Mouse (Mus musculus) ovary, postnatal 10 days (tissue): Measurements from ENCODE around the gene Megf9.

Experiments used
- DNase-seq: peaks from one replicate; pipeline ENCODE4 v3.0.0; 2022; ENCODE audit warnings: low spot score

The Megf9 gene

GRCm38 (mm10) chr4:70521506-70522292 lies 13.1 kb downstream of the Megf9 start:
- DNase-seq, result no peak

DNA sequence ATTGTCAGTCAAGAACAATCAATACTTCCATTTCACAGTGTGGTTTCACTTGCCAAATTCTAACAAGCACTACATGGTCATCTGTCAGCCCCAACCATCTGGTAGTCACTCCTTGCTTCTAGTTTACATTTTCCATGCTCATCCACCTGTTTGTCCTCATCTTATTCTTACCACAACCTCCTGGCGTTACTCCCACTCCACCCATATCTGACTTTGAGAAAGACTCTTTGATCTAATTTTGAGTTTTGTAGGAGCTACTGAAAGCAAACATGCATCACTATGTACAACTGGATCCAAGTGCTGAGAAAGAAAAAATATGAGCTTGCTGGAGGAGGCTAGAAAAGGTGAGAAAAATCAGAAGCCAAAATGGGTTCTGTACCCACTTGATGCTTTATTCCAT lies 17.1 kb downstream of the Megf9 start:
- DNase-seq, result no peak

GRCm38 (mm10) chr4:70516289-70516688 lies 18.5 kb downstream of the Megf9 start:
- DNase-seq, result no peak

DNA sequence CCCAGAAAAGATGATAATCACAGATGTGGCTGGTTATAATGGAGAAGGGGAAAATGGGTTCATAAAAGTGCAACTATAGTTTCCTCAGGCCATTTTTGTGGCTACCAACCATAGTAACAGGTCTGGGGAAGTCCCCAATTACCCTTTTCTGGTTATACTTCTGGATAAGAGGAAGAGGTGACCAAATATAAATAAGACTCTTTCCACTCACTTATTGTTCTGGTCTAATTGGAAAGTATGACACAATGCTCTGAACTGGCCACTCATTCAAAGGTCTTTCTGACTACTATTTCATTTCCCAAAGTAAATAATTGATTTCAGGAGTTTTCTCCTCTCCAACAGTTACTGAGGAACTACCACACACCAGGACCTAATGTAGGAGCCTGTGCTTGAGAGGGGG lies 19.3 kb downstream of the Megf9 start:
- DNase-seq, result no peak

- no peak for DNase-seq
These were observed 24.8 kb downstream of the Megf9 start for GRCm38 (mm10) chr4:70509987-70510386.

GRCm38 (mm10) chr4:70509565-70509964 lies 25.2 kb downstream of the Megf9 start:
- DNase-seq, result no peak

DNA sequence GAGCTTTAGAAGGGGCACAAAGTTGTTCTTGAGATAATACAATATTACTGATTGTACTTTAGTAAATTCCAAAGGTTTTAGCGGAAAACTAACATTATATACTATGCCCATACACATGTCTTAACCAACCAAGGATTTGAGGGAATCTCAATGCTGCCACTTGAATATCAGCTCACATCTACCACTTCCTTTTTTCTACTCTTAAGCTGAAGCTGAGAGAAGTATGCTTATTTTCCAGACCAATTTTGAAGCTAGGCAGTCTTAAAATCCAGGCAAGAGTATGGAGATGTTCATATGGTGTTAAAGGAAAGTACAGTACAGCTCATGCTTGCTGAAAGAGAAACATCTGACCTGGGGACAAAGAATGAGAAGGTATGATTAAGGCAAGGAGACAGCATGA lies 26.6 kb downstream of the Megf9 start:
- DNase-seq, result no peak

DNA sequence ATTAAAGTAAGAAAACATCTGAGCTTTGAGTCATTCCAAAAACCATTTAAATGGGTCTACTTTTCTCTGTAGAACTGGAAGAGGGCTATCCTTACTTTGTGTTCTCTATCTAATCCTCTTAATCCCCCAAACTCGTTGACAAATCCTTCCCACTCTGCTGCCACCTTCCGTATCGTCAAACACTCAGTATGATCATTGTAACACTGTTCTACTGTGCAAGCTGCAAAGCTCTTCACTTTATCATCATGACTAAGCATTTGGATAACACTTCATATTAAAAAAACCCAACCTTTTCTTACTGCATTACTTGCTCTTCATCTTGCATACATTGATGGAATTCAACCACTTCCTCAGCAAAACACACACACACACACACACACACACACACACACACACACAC lies 28.8 kb downstream of the Megf9 start:
- DNase-seq, result no peak

- no peak for DNase-seq
These were observed 31.0 kb downstream of the Megf9 start for GRCm38 (mm10) chr4:70503827-70504226.

GRCm38 (mm10) chr4:70499285-70499684 lies 35.5 kb downstream of the Megf9 start:
- DNase-seq, result no peak

- DNase-seq, result no peak
These were observed 37.8 kb downstream of the Megf9 start for GRCm38 (mm10) chr4:70496978-70497377.

- no peak for DNase-seq
These were observed 45.0 kb downstream of the Megf9 start for GRCm38 (mm10) chr4:70489792-70490191.

DNA sequence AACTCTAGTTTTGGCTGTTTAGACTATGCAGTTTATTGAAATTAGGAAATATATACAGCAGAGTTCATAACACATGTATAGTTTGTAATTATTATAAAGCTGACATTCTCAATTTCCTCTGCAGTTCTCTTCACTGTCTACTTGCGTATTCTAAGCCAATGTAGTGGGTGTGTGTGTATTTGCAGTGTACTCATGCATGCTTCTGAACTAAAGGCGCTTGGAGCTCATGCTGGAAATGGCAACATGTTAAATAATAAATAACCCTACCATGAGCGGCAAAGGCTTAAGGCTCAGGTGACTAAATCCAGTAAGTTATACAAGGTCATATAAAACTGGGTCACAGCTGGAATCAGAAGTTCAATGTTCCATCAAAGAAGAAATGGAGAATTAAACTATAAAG lies 46.4 kb downstream of the Megf9 start:
- no peak for DNase-seq

DNA sequence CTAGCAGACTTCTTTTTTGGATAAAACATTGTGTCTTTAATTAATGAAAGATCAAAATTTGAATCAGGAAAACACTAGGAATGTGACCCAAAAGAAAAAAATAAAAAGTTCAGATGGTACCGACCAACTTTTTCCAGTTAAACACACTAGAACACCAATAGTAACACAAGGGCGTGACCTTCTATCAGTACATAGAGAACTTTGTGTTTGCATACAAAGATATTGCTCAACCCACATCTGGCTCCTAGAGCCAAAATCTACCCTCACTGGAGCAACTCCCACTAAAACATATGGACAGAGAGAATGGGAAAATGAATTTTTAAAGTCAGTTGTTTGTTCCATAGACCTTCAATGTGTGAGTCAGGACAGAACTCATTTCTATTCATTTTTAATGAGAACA lies 50.7 kb downstream of the Megf9 start:
- no peak for DNase-seq

GRCm38 (mm10) chr4:70481931-70482330 lies 52.9 kb downstream of the Megf9 start:
- DNase-seq, result no peak

DNA sequence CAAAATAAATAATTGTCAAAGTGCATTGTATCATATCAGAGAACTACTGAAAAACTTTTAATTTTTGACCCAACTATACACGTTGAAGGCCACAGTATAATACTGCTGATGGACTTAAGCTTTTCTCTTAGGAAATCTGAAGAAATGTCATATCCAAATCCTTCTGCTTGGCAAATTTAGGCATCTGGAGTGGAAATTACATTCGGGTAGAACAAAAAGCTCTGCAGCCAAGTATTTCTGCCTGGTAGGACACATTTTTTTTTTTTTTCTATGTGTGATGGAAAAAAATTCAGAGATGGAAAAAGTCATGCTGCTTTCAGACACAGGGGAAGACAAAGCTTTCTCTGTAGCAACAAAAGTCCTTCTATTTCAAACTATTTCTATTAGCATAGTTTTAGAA lies 63.4 kb downstream of the Megf9 start:
- DNase-seq, result no peak

- no peak for DNase-seq
These were observed 68.7 kb downstream of the Megf9 start for GRCm38 (mm10) chr4:70465921-70466689.

DNA sequence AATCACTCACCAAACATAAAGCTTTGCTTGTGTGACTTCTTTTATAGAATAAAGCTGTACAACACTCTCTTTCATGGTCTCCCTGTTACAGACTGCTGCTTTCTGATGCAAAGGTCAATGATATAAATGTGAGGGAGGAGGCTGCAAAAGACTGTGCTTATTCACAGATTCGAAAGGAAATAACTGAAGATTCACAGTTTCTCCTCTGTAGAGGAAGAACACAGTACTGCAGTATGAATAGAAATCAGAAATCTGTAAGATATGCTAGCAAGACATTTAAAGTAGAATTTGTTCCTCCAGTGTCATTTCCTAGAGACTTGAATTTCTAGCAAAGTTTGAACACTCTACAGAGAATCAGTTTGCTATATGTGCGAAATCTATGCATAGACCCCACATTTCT lies 71.5 kb downstream of the Megf9 start:
- DNase-seq, result no peak

- no peak for DNase-seq
These were observed 73.4 kb downstream of the Megf9 start for GRCm38 (mm10) chr4:70461416-70461815.

DNA sequence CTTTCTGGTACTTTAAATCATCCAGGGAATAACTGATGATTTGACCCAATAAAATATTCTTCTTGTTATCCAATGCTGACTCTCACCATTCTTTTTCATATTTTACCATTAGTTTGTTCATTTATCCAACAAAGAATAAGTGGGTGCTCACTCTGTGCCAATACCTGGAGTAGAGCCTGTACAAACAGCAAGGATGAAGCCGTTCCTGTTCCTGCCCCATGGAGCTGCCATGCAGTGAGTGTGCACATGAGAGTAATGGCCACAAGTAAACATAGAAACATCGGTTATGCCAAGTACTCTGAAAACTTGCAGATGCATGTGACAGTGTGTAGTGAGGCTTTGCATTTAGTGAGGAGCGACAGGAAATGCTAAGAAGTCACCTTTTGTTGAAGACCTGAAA lies 82.6 kb downstream of the Megf9 start:
- DNase-seq, result no peak

DNA sequence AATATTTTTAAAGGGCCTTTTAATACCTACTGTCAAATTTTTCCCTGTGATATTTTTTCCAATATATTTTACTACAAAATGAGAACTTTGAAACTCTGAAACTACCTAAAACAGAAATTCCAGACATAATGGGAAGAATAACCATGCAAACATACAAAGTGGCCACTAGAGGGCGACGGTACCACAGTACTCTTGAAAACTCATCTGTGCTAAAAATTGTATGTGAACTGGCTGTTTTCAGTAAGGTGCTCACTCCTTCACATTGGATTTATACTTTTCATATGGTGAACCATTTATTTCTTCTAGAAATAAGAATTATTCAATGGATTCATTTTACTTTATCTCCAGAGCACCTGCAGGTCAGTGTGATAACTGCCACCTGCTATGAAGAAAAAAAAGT lies 83.0 kb downstream of the Megf9 start:
- no peak for DNase-seq

DNA sequence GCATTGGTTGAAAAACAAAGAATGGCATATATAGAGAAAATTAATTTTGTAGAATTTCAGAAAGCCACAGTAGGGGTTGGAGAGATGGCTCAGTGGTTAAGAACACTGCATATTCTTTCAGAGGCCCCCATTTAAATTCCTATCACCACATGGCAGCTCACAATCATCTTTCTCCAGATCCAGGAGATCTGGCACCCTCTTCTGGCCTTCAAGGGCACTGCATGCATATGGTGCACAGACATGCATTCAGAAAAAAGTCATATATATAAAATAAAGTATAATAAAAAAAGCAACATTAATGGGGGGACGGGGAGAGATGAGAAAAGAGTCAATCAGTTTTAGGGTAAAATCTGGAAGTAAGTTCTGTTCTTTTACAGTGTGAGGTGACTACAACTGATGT lies 85.1 kb downstream of the Megf9 start:
- DNase-seq, result no peak

GRCm38 (mm10) chr4:70446774-70447173 lies 88.0 kb downstream of the Megf9 start:
- no peak for DNase-seq

DNA sequence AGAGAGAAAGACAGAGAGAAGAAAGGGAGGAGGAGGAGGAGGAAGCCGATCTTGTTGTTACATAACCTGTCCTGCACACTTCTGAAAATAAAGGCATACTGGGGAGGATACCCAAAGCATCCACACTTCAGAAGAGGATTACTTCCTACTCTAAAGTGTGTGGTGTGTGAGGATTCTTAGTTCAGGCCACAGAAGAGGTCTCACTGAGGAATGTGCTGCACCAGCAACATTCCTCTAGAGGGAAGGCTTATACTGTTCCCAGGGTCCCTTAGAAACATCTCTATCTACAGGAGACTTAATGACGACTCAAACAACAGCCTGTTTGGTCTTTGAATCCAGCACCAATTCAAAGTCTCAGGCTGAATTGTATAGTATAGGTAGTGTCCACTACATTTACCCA lies 114.6 kb downstream of the Megf9 start:
- DNase-seq, result no peak
